Mouse (Mus musculus) cerebellum, postnatal 36 days (tissue): ENCODE results near the gene Slc38a9.

Source experiments
- DNase-seq, 2 experiments: peaks; one replicate each; pipeline ENCODE4 v3.0.0; 2021 to 2022; ENCODE audit warnings: mixed read lengths in 2 of 2

The Slc38a9 gene

DNA sequence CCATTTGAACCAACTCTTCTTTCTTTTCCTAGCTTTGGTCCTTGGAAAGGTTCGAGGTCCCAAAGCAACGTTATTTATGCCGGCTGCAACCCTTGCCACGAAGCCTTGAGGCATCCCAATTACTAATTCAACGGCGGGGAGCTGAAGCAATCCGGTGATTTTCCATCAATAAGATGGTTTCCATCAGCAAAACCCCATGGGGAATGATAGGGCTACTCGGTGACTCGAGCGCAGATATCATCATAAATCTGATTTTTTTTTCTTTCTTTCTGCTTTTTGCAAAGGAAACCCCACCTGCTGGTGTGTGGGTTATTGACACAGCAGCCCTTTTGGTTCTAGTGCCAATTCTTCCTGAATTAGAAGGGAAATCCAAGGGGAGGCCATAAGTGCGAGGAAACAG, 111.7 kb downstream of the Slc38a9 start:
- DNase-seq = no peak

DNA sequence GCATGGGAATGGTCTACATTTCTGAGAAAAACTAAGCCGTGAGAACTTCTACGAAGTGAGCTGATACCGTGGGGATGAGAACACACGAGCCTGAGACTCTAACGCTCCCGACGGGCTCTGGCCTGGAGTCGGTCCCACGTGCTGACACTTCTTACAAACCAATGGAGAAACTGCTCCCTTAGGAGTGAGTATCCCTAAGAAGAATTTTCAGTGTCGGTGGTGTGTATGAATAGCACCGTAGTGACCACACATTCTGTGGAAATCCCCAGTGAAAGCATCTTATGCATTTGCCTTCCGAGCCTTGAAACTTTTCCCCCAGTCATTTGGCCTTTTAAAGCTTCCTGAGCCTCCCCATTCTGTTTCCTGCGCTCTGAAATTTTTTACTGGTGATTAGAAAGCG, 112.3 kb downstream of the Slc38a9 start:
- no peak for DNase-seq

DNA sequence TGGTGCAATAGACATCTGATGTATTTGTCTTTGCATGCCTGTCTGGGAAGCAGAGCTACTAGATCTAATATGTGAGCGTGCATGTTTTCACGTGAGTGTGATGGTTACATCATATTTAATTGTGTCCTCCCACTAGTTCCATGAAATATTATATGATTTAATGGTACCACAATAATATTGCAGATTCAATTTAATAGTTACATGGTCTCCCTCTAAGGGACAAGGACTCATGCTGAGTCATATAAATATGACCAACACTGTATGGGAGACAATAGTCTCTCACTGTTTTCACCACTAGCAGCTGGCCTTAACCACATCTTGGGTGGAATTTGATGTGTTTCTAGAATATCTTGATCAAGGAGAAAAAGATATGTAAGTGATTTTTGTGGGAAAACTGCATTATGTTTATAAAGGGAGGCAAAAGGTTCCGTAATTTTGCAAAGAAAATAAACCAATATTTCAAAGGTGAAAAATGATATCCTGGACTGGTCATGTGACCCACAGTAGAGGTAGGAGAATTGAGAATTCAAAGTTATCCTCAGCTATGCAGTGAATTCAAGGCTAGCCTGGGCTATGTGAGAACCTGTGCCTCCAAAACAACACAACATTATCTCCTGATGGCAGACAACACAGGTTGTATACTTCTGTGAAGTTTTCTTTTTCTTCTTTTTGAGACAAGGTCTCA, 113.6 kb downstream of the Slc38a9 start:
- no peak for DNase-seq

DNA sequence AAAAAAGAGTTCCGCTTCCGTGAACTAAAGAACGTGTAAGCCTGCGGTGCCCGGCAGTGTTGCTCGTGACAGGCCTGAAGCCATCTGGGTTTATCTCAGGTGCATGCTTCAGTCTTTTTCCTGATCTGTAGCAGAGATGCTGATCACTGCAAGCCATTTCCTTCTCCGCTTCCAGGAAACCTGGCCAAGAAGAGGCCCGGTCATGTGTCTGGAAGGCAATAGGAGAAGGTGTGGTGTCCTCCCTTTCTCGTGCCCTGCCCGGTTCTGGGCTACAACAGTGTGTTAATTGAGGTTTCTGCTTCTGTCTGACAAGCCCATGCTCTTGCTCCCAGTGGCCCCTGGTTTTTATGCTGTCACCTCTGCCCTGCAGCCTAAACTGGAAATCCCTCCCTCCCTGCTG, 115.3 kb downstream of the Slc38a9 start:
- DNase-seq = no peak

DNA sequence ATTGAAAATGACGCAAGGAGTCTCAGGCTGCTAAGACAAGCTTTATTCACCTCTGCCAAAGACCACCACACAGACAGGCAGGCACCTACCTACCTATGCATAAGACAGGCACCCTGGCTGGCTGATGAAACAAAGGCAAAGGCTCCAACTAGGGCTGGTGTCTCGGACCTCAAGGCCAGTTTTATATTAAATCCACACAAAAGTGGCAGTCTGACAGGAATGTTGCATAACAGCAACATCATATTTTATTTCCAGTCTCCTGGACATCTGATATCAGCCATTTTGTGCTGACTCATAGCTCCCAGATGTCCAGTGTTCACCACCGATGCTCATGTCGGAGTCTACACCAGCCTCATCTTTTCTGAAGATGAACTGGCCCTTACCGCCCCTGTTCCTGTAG, 117.9 kb downstream of the Slc38a9 start:
- no peak for DNase-seq

DNA sequence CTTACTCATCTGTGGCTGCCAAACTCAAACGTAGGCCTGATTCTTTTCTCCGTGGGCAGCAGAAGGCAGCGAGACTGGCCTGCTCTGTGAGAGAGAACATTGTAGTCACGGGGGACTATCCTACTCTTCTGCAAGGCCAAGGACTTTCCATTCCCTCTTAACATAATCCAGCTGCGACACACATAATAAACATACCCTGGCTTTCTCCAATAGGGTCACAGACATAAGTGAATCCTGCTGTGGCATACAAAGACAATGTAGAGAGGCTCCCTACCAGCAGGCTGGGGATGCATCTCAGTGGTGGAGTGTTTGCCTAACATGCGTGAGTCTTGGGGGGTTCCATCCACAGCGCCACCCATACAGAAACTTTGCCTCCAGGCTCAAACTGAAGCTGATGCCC, 124.8 kb downstream of the Slc38a9 start:
- DNase-seq = no peak

DNA sequence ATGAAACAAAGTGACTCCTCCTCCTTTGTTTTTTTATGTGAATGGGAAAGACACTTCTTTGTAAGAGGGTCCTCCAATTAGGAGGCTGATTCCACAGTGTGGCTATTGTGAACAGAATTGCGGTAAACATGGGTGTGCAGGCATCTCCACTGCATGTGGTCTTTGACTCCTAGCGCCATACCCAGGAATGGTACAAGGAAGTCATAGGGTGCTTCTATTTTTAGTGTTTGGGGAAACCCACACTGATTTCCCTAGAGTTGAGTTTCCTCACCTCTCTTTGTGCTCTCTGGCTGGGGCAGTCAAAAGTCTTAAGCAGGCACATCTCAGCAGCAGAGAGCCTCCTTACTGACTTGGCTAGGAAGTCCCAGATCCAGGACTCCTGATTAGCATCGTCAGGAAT, 125.6 kb downstream of the Slc38a9 start:
- no peak for DNase-seq

DNA sequence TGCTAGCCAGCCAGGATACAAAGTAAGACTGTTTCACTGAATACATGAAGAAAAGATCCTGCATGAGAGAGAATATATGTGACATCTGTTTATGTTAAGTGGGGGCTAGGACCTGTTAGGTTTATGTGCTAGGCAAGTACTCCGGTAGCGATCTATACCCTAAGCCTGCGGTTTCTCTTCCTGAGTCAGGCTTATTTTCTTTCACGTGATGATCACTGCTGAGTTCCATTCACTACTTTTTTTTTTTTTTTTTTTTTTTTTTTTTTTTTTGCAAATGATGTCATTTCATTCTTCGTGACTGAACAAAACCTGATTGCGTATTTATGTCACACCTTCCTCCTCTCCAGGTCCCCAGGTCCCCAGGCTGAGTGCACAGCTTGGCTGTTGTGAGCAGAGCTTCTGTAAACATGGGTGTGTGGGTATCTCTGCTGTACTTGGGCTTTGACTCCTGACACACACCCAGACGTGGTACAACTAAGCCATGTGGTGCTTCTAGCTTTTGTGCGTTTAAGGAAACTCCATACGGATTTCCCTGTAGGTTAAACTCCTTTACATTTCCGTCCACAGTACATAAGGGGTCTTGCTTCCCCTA, 126.5 kb downstream of the Slc38a9 start:
- no peak for DNase-seq
